Mouse (Mus musculus): ENCODE measurements at regions not wholly inside any gene's neighbourhood (a gene's known extent, or its start where the extent isn't known, plus 50 kb on each side); places are given as distances from the start of the nearest gene placed in this dataset.
"Not testable (repeated sequence)": the region's sequence is repeated elsewhere in the genome, so short reads cannot be mapped to it uniquely, and the experiment has no call there.

DNA sequence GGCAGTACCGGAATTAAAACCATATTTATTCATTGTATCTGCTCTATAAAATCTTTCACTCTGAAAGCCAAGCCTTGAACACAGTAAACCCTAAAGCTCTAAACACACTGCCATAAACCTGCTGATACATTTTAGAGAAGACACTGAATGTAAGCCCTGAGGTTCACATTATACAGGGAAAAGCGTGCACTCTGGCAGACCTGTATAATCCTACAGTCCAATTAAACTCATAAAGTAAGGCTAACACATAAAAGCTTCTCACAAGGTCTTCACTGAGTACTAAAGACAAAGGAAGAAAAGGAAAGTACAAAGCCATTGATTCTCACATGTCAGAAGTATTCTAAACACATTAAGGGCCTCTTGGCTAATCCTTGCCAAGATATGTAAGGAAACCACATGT is 302.8 kb downstream of the Cylc2 start:
- DNase-seq, result no peak

- no peak for DNase-seq
These were observed 303.3 kb downstream of the Cylc2 start for GRCm38 (mm10) chr4:51519750-51520149.

DNA sequence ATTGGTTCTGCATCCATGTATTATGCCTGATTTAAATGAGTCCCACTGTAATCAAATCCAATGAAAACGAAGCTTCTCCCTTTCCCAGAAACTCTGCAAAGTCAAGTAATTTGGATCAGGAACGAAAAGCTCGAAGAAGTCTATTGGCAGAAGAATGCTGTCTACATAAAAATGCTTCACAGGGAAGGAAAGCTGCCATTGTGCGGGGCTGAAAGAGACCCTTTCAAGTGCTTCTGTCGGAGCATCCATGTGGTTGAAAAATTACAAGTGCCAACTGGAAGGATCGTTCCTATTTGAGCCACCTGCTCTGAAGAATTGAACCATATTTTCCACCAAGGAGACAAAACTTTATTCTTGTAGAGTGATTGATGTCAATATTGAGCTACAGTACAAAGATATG is 328.9 kb downstream of the Cylc2 start:
- DNase-seq, result no peak

GRCm38 (mm10) chr4:51559693-51560092 is 343.2 kb downstream of the Cylc2 start:
- DNase-seq, result no peak

DNA sequence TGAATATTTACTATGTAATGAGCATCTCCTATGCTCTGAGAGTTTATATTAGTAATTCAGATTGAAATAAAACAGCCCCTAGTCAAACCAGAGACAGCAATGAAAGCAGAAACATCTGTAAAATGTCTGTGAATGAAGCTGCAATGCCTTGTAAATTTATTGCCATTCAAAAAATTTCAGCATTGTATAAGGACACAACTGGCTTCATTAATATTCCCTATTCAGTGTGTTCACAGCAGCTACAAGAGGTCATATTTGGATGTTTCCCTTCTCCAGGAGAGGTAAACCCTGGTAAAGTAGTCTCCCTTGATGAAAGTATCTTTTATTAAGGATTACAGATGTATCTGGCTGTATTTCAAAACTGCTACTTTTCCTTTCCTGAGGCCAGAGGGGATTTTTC is 343.6 kb downstream of the Cylc2 start:
- DNase-seq, result no peak

GRCm38 (mm10) chr4:51562379-51562778 is 345.9 kb downstream of the Cylc2 start:
- DNase-seq, result no peak

DNA sequence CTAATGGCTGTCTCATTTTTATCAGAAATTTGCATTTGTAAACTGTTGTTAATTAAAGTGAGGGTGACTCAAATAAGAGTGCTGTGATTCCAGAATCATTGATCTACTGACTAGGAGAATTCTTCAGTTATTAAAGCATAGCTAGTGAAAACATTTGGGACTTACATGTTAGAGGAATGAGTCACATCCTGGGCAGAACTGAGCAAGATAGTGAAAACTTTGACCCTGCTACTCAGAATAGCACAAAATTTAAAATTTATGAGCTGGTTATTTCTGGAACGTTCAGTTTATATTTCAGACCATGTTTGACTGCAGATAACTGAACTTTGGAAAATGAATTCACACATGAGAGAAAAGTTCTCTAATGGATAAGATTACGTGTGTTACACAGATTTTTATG is 360.0 kb downstream of the Cylc2 start:
- peak; percentile 1 for DNase-seq

DNA sequence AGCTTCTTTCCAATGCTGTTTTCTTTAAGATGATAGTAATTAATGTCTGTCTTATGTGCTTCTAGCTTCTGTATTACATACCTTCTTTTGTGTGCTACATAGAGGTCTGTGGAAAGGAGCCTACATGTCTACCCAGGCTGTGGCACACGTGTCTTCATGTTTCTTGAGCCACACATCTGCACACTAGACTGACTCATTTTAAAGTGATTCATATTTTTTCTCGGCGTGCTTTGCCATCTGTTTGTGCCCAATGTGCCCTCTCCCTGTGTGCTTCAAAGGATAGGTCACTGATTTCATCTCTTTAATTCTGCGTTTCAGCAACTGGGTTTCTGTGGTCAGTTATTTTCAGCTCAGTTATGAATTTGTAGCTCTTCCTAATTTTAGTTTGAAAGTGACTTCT is 377.6 kb downstream of the Cylc2 start:
- DNase-seq, result no peak

- no peak for DNase-seq
These were observed 381.4 kb downstream of the Cylc2 start for GRCm38 (mm10) chr4:51597850-51598249.

DNA sequence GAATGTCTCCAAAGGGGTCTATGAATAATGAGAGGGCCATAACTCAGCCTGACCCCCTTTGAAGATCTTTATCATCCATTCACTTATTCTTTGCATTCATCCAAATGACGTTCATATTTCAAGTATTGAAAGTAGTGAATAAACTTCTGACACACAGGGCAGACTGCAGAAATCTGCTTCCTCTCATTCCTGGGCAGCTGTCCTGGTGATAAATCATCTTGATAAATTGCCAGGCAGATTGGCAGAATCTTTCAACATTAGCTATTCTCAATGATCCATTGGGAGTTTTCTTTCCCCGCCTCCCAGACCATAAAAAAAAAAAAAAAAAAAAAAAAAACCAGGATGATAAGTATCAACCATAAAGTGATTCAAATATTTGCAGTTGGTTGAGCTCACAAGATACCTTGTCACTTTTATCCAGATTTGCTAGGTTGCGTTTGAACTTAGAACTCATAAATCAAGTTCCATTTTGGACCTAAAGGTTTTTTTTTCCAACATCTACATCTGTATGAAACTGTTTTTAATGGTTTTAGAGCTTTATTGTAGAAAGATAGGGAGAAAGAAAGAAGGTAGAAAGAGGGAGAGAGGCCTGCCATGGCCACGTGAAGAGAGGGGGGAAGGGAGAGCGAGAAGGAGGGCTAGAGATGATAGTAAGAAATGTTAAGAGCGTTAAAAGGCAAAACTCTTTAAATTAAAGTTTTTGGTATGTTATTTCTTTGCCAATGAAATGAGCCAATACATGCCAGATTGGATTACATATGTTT is 383.7 kb downstream of the Cylc2 start:
- DNase-seq, result no peak

DNA sequence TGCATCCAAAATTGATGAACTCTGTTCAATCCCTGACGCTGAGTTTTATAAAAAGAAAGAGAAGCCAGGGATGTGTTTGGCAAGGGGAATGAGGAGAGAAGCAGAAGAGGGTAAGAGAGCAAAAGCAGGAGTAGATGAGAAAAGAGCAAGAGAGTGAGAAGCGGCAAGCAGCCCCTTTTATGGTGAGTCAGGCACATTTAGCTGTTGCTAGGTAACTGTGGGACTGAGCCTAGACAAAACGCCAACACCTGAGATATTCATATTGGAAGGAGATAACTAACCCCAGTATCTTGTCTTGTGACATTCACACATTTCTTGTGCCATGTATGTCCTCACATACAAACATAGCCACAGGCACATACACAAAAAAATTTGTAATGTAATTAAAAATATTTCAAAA is 410.8 kb downstream of the Cylc2 start:
- DNase-seq, result no peak

DNA sequence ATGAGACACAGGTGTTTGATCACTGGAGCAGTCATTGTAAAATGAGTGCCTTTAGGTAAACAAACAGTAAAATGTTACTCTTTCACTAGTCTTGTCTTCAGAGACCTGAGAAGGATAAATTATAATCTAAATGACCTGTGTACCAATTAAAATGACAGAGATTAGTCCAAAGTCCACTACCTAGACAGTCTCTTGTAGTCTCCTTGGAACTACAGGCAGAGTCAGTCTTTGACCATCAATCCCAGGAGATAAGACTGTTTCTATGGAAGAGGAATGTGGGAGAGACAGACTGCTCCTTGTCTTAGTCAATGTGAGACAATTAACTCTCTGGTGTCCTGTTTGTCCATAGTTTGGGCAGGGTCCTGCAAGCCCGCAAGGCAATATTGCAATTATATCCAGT is 417.0 kb downstream of the Cylc2 start:
- DNase-seq, result no peak

DNA sequence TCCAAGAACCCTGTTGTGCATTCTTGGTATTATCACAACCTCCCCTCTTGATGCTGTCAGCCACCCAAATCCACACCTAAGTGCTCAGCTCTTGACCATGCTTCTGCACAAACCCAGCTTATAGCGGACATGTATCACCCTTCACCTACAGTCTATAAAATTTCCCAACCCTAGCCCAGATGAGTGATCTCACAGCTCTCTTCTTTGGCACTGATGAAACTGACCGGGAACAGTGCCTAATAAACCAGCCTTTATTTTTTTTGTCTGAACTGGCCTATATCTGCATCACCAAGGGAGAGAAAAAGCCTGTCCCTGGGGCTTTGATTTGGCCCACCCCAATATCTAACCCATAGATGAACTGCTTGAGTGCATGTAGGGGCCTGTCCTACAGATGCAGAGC is 440.8 kb downstream of the Cylc2 start:
- no peak for DNase-seq

- no peak for DNase-seq
These were observed 441.8 kb downstream of the Cylc2 start for GRCm38 (mm10) chr4:51658286-51658685.

DNA sequence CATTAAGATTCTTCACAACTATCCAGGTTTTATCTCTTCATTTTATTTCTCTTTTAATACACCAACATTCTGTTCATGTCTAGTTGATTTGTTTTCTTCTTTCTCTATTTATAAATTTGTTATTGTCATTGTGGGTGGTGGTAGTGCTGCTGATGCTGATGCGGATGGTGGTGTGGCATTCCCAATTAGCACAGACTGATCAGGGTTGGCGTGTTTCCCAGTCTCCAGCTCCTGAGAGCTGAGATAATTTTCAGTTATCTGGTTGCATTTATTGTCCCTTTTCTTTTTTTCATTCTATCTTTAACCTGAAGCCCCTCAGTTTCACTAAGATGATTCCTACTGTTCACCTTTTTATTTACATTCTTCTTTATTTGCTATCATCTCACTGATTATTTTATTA is 455.0 kb downstream of the Cylc2 start:
- DNase-seq, result no peak

DNA sequence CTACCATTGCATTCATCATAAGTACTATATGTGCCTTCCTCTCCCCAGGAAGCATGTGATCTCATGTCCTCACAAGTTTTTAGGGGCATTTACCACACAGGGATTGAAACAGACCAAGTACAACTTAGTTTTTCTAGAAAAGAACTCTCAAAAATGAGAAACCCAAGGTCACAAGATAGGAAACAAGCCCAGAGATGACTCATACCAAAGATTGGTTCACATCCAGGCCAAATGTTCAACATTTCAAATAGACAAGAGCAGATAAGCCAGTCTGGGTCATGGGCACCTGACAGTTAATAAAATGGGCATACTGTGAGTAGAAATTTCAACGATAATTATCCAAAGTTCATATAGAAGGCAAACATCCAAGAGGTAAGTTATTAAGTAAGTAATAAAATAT is 457.9 kb downstream of the Cylc2 start:
- DNase-seq, result no peak

GRCm38 (mm10) chr4:51679097-51679496 is 462.6 kb downstream of the Cylc2 start:
- no peak for DNase-seq

GRCm38 (mm10) chr4:51683345-51683744 is 466.9 kb downstream of the Cylc2 start:
- DNase-seq, result not testable (repeated sequence)

DNA sequence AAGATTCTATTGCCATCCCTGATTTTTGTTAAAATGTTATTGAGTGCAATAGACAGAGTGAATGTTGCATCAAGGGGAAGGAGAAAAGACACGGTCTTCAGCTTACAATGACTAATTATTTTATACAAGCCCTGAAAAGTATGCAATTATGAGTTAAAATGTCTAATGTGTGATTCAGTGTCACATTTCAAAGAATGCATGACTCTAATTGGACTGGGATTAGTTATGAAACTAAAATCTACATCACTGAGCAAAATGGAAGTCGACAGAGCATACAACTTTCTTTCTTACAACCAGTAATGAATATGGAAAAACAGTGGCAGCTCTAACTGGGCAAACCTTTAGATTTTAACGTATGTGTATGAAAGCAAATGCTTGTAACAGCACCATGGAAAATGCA is 470.2 kb downstream of the Cylc2 start:
- DNase-seq, result no peak
